Mouse (Mus musculus) embryo, embryonic 10.5 days (tissue): ENCODE results near the gene Pbx4.

ENCODE experiments used
- DNase-seq: peaks from one replicate; pipeline ENCODE4 v3.0.0-alpha.2; 2015; ENCODE audit warnings: low spot score

Gene Pbx4

DNA sequence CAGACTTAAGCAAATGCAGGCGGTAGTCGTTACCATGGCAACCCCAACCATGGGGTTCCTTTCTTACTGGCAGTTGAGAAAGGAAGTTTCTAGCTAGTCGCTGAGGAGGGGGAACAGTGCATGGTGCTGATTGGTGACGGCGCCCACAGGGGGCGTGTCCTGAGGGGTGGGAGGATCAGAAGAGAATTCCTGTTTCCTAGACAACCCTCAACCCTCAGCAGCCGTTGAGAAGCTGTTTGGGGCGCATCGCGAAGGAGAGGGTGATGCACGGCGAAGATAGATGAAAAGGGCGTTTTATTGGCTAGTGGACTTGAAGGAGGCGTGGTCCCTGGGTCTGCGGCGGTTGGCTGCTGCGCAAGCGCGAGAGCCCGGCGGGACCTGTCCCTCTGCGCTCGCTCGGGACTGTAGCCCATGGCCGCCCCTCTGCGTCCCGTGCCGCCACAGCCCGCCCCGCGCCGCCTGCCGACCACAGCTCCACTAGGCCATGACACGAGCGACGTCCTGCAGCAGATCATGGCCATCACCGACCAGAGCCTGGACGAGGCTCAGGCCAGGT, at the start of gene Pbx4:
Pbx4 (plus strand) TSS at position 194 of the 556 bp plus-strand sequence.
- peak; percentile 99 for DNase-seq

- no peak for DNase-seq
Measured at GRCm38 (mm10) chr8:69789105-69789504, 43.2 kb upstream of the Pbx4 start.

DNA sequence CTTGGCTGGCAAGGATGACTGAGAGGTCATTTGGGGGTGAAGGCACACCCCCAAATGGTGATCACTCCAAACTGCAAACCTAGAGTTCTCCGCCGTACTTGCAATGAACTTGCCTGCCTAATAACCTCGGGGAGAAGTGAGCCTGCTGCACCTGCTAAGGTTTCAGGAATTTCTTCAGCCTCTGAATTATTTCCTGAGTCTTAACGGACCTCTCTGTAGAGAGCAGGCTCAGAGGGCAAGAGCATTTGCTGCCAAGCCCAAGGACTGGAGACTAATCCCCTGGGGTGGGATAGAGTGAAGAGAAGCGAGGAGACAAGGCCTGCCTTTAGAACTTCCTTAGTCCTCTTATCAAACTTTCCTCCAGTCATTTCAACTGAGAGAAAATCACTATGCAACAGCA, 42.6 kb upstream of the Pbx4 start:
- no peak for DNase-seq

- DNase-seq: no peak
Measured at GRCm38 (mm10) chr8:69790364-69790763, 41.9 kb upstream of the Pbx4 start.

- DNase-seq: peak; percentile 95
Measured at GRCm38 (mm10) chr8:69790773-69791367, 41.4 kb upstream of the Pbx4 start, which contains the start of the genes Atp13a1 and Zfp866. TSS of gene Atp13a1 (plus strand) at chr8:69791163. TSS of gene Zfp866 (minus strand) at chr8:69791178.

GRCm38 (mm10) chr8:69791415-69792068, 40.7 kb upstream of the Pbx4 start:
- DNase-seq: peak; percentile 56

GRCm38 (mm10) chr8:69793666-69794065, 38.6 kb upstream of the Pbx4 start:
- no peak for DNase-seq

DNA sequence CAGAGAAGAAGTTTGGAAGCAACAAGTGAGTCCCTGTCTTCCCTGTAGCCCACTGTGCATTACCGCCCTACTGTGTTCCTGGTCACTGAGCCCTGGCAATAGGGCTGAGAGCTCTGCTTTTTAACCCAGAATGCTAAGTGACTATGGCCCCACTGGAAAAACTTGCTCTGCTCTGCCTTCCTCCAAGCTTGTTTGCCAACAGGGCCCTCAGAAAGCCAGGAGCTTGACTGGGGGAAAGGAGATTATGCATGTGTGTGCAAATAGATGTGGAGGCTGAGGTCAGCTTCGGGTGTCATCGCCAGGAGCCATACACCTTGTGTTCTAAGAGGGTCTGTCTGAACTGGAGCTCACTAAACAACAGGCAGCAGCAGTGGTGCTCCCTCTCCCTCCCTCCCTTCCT, 38.2 kb upstream of the Pbx4 start:
- DNase-seq: no peak

- DNase-seq: no peak
Measured at GRCm38 (mm10) chr8:69794901-69795300, 37.4 kb upstream of the Pbx4 start.

GRCm38 (mm10) chr8:69796721-69797345, 35.5 kb upstream of the Pbx4 start:
- DNase-seq: no peak

- DNase-seq: no peak
Measured at GRCm38 (mm10) chr8:69797661-69798060, 34.6 kb upstream of the Pbx4 start.

DNA sequence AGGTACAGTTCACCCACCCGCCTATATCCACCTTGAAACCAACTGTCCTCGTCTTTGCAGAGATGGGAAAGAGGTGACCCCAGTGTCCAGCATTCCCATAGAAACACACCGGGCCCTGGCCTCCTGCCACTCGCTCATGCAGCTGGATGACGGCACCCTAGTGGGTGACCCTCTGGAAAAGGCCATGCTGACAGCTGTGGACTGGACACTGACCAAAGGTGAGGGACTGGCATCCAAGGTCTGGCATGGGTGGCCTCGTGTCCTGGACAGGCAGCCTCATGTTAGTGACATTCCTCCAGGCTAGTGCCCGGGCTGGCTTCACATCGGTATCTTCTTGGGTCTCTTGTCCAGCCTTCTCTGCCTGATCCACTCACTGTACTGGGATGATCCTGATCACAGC, 33.0 kb upstream of the Pbx4 start:
- DNase-seq: no peak

DNA sequence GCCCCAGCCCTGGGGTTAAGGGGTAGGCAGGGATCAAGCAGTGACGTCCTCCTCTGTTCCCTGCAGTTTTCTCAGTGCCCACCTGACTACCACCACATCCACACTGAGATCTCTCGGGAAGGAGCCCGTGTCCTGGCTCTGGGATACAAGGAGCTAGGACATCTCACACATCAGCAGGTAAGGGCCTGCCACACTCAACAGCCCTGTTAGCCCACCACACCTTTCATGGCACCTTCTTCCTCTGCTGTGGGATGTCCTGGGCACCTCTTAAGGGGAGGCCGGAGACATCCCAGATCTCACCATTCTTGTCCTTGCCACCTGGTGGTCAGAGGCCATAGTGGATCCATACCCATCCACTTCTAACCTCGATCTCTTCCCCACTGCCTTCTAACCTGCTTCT, 32.3 kb upstream of the Pbx4 start:
- DNase-seq: no peak

DNA sequence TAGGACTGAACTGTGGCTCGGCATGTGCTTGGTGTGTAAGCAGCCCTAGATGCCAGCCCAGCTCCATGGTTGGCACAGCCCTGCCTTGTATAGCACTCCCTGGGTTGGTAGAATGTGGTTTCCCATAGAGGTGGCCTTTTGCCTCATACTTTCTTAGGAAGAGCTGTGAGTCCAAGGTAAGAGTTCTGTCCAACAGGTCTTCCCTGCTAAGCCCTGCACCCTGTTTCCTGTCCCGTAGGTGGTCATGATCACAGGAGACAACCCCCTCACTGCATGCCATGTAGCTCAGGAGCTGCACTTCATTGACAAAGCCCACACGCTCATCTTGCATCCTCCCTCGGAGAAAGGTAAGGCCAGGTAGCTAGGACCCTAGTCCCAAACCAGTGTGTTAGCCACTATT, 30.5 kb upstream of the Pbx4 start:
- DNase-seq: no peak

- DNase-seq: no peak
Measured at GRCm38 (mm10) chr8:69802216-69802615, 30.1 kb upstream of the Pbx4 start.

DNA sequence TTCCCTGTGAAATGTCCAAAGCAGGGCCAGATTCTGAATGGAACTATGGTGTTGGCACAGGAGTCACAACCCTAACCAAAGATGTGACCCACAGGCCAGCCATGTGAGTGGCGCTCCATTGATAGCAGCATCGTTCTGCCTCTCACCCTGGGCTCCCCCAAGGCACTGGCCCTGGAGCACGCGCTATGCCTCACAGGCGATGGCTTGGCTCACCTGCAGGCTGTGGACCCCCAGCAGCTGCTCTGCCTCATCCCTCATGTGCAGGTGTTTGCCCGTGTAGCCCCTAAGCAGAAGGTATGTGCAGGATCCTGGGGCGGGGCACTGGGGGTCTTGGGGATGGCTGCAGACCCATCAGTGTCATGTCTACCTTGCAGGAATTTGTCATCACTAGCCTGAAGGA, 28.9 kb upstream of the Pbx4 start:
- no peak for DNase-seq

DNA sequence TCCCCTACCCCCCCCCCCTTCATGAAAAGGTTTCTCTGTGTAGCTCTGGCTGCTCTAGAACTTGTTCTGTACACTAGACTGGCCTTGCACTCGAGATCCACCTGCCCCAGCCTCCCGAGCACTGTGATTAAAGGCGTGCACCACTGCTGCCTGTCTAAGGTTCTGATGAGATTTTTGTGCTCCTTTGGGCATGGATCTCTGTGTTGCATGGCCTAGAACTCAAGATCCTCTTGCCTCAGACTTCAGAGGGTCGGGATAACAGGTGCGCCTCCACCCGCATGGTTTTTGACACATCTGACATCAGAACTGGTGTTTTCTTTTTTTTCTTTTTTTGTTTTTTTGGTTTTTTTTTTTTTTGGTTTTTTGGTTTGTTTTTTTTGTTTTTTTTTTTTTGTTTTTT, 27.8 kb upstream of the Pbx4 start:
- no peak for DNase-seq

- no peak for DNase-seq
Measured at GRCm38 (mm10) chr8:69805086-69805485, 27.2 kb upstream of the Pbx4 start.

DNA sequence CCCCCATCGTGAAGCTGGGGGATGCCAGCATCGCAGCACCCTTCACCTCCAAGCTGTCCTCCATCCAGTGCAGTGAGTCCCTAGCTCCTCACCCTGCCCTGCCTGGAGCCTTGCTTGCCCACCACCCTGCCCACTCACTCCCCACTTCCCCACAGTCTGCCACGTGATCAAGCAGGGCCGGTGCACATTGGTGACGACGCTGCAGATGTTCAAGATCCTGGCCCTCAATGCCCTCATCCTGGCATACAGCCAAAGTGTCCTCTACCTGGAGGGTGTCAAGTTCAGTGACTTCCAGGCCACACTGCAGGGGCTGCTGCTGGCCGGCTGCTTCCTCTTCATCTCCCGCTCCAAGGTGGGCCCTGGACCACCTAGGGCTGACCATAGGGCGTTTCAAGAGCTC, 26.8 kb upstream of the Pbx4 start:
- DNase-seq: no peak

DNA sequence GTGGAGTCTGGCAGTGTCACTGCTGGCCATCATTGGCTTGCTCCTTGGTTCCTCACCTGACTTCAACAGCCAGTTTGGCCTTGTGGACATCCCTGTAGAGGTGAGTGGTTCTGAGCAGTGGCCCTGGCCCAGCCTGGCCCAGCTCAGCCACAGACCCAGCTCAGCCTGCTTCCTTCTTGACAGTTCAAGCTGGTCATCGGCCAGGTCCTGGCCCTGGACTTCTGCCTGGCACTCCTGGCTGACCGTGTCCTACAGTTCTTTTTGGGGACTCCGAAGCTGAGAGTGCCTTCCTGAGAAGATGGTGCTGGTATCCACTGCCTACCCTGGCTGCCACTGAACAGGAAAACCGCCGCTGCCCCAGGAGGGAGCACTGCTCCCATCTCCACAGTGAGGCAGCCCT, 25.1 kb upstream of the Pbx4 start:
- DNase-seq: no peak

DNA sequence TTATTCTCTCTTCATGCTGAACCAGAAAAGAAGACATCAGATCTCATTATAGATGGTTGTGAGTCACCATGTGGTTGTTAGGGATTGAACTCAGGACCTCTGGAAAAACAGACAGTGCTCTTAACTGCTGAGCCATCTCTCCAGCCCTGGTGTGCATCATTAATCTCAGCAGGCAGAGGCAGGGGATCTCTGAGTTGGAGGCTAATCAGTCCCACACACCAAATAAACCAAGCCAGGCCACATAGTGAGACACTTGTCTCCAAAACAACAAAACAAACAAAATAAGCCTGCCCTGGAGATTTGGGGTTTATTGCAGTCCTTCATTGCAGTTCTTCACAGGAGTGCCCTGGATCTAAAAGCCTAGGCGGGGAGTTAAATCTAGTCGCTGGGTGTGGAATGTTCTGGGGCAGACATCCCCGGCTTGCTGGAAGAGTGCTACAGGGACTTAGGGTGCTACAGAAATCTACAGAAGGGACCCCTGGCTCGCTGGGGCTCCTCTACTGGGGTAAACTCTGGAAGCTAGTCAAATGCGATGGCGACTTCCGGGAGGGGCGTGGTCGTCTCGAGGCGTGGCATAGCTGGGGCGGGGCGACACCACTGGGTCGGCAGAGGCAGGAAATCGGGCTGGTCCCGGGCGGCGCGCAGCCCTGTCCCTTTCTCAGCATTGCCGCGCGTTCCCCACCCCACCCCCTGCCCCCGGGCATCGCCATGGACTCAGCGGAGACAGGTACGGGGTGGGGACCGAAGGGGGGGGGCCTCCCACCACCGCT, 24.0 kb upstream of the Pbx4 start, which contains the start of gene Gmip:
Gmip (plus strand) TSS at position 586 of the 770 bp plus-strand sequence.
- DNase-seq: peak; percentile 78

GRCm38 (mm10) chr8:69808864-69809403, 23.4 kb upstream of the Pbx4 start:
- DNase-seq: peak; percentile 53
